Comparison of ENCODE assay signal across 8 mouse cellular contexts in genomic region chr14:20478385-20478784, GRCm38 (mm10). TPM values are rescaled to one million over a fixed set of nuclear protein-coding genes. Genes with fewer than 3 reads are reported as not detected.
DNase-seq lines count a peak whose midpoint lies in the region; ATAC-seq and TF ChIP-seq lines count a peak whose summit lies in the region.

No protein-coding gene starts in this region.

- DNase-seq in heart, embryonic 10.5 days (ENCODE audit: low spot score) = no peak
- DNase-seq in heart, adult 8-10 months (ENCODE audit: low spot score) = no peak
- DNase-seq in midbrain, postnatal 0 days (ENCODE audit: low spot score) = no peak
- DNase-seq in midbrain, embryonic 10.5 days (ENCODE audit: low spot score) = no peak
- DNase-seq in liver = peak; percentile 16
- peak; percentile 17 to 50 for DNase-seq in thymus, postnatal 36 days
- DNase-seq in urinary bladder, postnatal 36 days (ENCODE audit: low spot score in 2 of 2) = no peak
- DNase-seq in forebrain, embryonic 14.5 days (ENCODE audit: low spot score) = no peak

- ATAC-seq in midbrain, postnatal 0 days (ENCODE audit: low FRiP score) = no peak
- no peak for ATAC-seq in forebrain, embryonic 14.5 days

- H3K4me1 ChIP-seq in heart, embryonic 10.5 days = peaks cover 17% of the 10 kb centered on the region
- H3K4me1 ChIP-seq in midbrain, postnatal 0 days (ENCODE audit: insufficient read depth, low read length) = peaks cover 3% of the 10 kb centered on the region; the same call in 1 of the 2 replicates
- H3K4me1 ChIP-seq in midbrain, embryonic 10.5 days = peaks cover 24% of the 10 kb centered on the region
- peaks cover 4% of the 10 kb centered on the region for H3K4me1 ChIP-seq in forebrain, embryonic 14.5 days (ENCODE audit: control insufficient read depth, insufficient read depth, low read length)

- H3K4me3 ChIP-seq in heart, embryonic 10.5 days = peak overlapping the region; percentile 88
- no peak overlapping the region for H3K4me3 ChIP-seq in midbrain, postnatal 0 days (ENCODE audit: low read depth, low read length)
- no peak overlapping the region for H3K4me3 ChIP-seq in midbrain, embryonic 10.5 days
- no peak overlapping the region for H3K4me3 ChIP-seq in forebrain, embryonic 14.5 days (ENCODE audit: low read depth, low read length)

- H3K9ac ChIP-seq in midbrain, postnatal 0 days (replicated peaks; ENCODE audit: low read length, poor library complexity, severe bottlenecking) = no peak overlapping the region
- no peak overlapping the region for H3K9ac ChIP-seq in forebrain, embryonic 14.5 days (ENCODE audit: low read length)

- no peak for TF ChIP-seq CTCF in midbrain, postnatal 0 days (IDR thresholded peaks at IDR 0.05)

- H3K27ac ChIP-seq in heart, embryonic 10.5 days = peak overlapping the region; percentile 87; the same call in 1 of the 2 replicates
- H3K27ac ChIP-seq in midbrain, postnatal 0 days (ENCODE audit: low read depth, low read length) = no peak overlapping the region
- H3K27ac ChIP-seq in midbrain, embryonic 10.5 days (replicated peaks) = no peak overlapping the region
- H3K27ac ChIP-seq in forebrain, embryonic 14.5 days (ENCODE audit: low read depth, low read length) = no peak overlapping the region

- WGBS in heart, embryonic 10.5 days = 52% methylated on average over 3 of the region's 3 CpGs
- 59% methylated on average over 3 of the region's 3 CpGs for WGBS in midbrain, postnatal 0 days
- 58% methylated on average over 3 of the region's 3 CpGs for WGBS in midbrain, embryonic 10.5 days
- WGBS in forebrain, embryonic 14.5 days = 62% methylated on average over 3 of the region's 3 CpGs

- H3K27me3 ChIP-seq in heart, embryonic 10.5 days (ENCODE audit: insufficient read depth, poor library complexity, severe bottlenecking) = no peaks in the 10 kb centered on the region
- H3K27me3 ChIP-seq in midbrain, postnatal 0 days (ENCODE audit: insufficient read depth, low read length) = no peaks in the 10 kb centered on the region
- peaks cover 13% of the 10 kb centered on the region for H3K27me3 ChIP-seq in midbrain, embryonic 10.5 days (ENCODE audit: low read depth, poor library complexity, severe bottlenecking)
- H3K27me3 ChIP-seq in forebrain, embryonic 14.5 days (replicated peaks; ENCODE audit: control insufficient read depth, insufficient read depth, low read length) = no peaks in the 10 kb centered on the region

- peak overlapping the region; percentile 82; the same call in 1 of the 2 replicates for H3K4me2 ChIP-seq in midbrain, postnatal 0 days (ENCODE audit: low read depth, low read length, poor library complexity, severe bottlenecking)
- H3K4me2 ChIP-seq in forebrain, embryonic 14.5 days (ENCODE audit: low read length) = no peak overlapping the region

- no peaks in the 10 kb centered on the region; the same call in 1 of the 2 replicates for H3K36me3 ChIP-seq in heart, embryonic 10.5 days
- H3K36me3 ChIP-seq in midbrain, postnatal 0 days (ENCODE audit: insufficient read depth, low read length) = no peaks in the 10 kb centered on the region
- 0 out of 2 replicates have a peak, but pooled peaks cover 4% of the 10 kb centered on the region for H3K36me3 ChIP-seq in midbrain, embryonic 10.5 days
- peaks cover 3% of the 10 kb centered on the region; the same call in 1 of the 2 replicates for H3K36me3 ChIP-seq in forebrain, embryonic 14.5 days (ENCODE audit: control insufficient read depth, insufficient read depth, low read length)

- no peaks in the 10 kb centered on the region for H3K9me3 ChIP-seq in heart, embryonic 10.5 days
- H3K9me3 ChIP-seq in midbrain, postnatal 0 days (ENCODE audit: low read length) = no peaks in the 10 kb centered on the region
- no peaks in the 10 kb centered on the region for H3K9me3 ChIP-seq in midbrain, embryonic 10.5 days (replicated peaks)
- H3K9me3 ChIP-seq in forebrain, embryonic 14.5 days (replicated peaks; ENCODE audit: control insufficient read depth, low read length) = no peaks in the 10 kb centered on the region

RNA-seq across cellular contexts. Expression of gene Anxa7, which starts 1.5 kb away (rescaled TPM):
- 36.6 and 38.5 TPM in 2 replicates for polyA plus RNA-seq in heart, embryonic 10.5 days (2016; fragmentation: Nextera tagmentation; extraction: Ambion mirVana)
- total RNA-seq in heart, adult 8-10 months (2022) = 10 to 100 TPM; 49.3 to 61.6 (median 56.0) TPM
- total RNA-seq in midbrain, postnatal 0 days (2014; rRNA removed) = 22.5 and 26.7 TPM in 2 replicates
- polyA plus RNA-seq in midbrain, postnatal 0 days (2015; fragmentation: Nextera tagmentation; extraction: Ambion mirVana) = 14.9 and 16.0 TPM in 2 replicates
- 11.8 and 15.5 TPM in 2 replicates for polyA plus RNA-seq in midbrain, embryonic 10.5 days (2016; fragmentation: Nextera tagmentation; extraction: Ambion mirVana)
- polyA plus RNA-seq in forebrain, embryonic 14.5 days (2014; fragmentation: Nextera tagmentation; extraction: Ambion mirVana) = 12.3 and 14.8 TPM in 2 replicates

RNA-seq across cellular contexts. Expression of gene Mss51, which starts 18.3 kb away (rescaled TPM):
- polyA plus RNA-seq in heart, embryonic 10.5 days (2016; fragmentation: Nextera tagmentation; extraction: Ambion mirVana) = 0.64 and 0.65 TPM in 2 replicates
- under 1 TPM; 0.31 to 0.65 (median 0.38) TPM for total RNA-seq in heart, adult 8-10 months (2022)
- total RNA-seq in midbrain, postnatal 0 days (2014; rRNA removed) = 0.11 and 0.66 TPM in 2 replicates
- polyA plus RNA-seq in midbrain, postnatal 0 days (2015; fragmentation: Nextera tagmentation; extraction: Ambion mirVana) = 0.11 and 0.15 TPM in 2 replicates
- polyA plus RNA-seq in midbrain, embryonic 10.5 days (2016; fragmentation: Nextera tagmentation; extraction: Ambion mirVana) = 1.1 and 1.2 TPM in 2 replicates
- polyA plus RNA-seq in forebrain, embryonic 14.5 days (2014; fragmentation: Nextera tagmentation; extraction: Ambion mirVana) = 0.20 and 0.30 TPM in 2 replicates

RNA-seq across cellular contexts. Expression of gene Cfap70, which starts 26.4 kb away (rescaled TPM):
- 0.15 and 0.39 TPM in 2 replicates for polyA plus RNA-seq in heart, embryonic 10.5 days (2016; fragmentation: Nextera tagmentation; extraction: Ambion mirVana)
- not detected for total RNA-seq in heart, adult 8-10 months (2022)
- total RNA-seq in midbrain, postnatal 0 days (2014; rRNA removed) = 1.1 and 2.8 TPM in 2 replicates
- polyA plus RNA-seq in midbrain, postnatal 0 days (2015; fragmentation: Nextera tagmentation; extraction: Ambion mirVana) = 1.5 and 3.4 TPM in 2 replicates
- polyA plus RNA-seq in midbrain, embryonic 10.5 days (2016; fragmentation: Nextera tagmentation; extraction: Ambion mirVana) = 0.46 and 0.66 TPM in 2 replicates
- polyA plus RNA-seq in forebrain, embryonic 14.5 days (2014; fragmentation: Nextera tagmentation; extraction: Ambion mirVana) = 0.98 and 2.7 TPM in 2 replicates

Comparison
In these comparisons a context has a peak if more than half of its experiments do, and no peak if none do; other contexts are left out.
1. DNase-seq: peak in liver (single experiment) and thymus, postnatal 36 days (2 of 2); none in heart, embryonic 10.5 days (single experiment), heart, adult 8-10 months (single experiment), midbrain, postnatal 0 days (single experiment), midbrain, embryonic 10.5 days (single experiment), urinary bladder, postnatal 36 days (0 of 2) and forebrain, embryonic 14.5 days (single experiment).